Mouse (Mus musculus) liver, embryonic 11.5 days (tissue): ENCODE results near the gene Tmem132b. TPM values are rescaled to one million over a fixed set of nuclear protein-coding genes. Genes with fewer than 3 reads are reported as not detected.

Experiments used
- ATAC-seq: fragments of 200-750 bp; cut with Nextera tagmentation; replicated peaks from 2 replicates; pipeline ENCODE4 v1.8.0; 2017; ENCODE audit warnings: moderate number of reproducible peaks, mild to moderate bottlenecking, moderate TSS enrichment, moderate library complexity; ENCODE audit not compliant: low FRiP score
- DNase-seq: peaks from one replicate; pipeline ENCODE4 v3.0.0-alpha.2; 2017; ENCODE audit warnings: low spot score
- H3K27ac ChIP-seq: fragments of 300-500 bp; sonication (generic); 2 replicates; pipeline ENCODE4 v1.5.1; 2014; ENCODE audit warnings: mild to moderate bottlenecking, low read depth, low read length, control low read depth
- H3K27me3 ChIP-seq: fragments of 300-500 bp; sonication (generic); replicated peaks from 2 replicates; pipeline ENCODE4 v1.6.1; 2014; ENCODE audit warnings: low read length, mixed read lengths; ENCODE audit not compliant: control insufficient read depth, insufficient read depth
- H3K36me3 ChIP-seq: fragments of 300-500 bp; sonication (generic); 2 replicates; pipeline ENCODE4 v1.6.1; 2014; ENCODE audit warnings: mild to moderate bottlenecking, low read length, moderate library complexity, mixed read lengths; ENCODE audit not compliant: control insufficient read depth, insufficient read depth
- H3K4me1 ChIP-seq: fragments of 300-500 bp; sonication (generic); replicated peaks from 2 replicates; pipeline ENCODE4 v1.6.1; 2014; ENCODE audit warnings: low read length, mixed read lengths; ENCODE audit not compliant: control insufficient read depth, insufficient read depth
- H3K4me2 ChIP-seq: fragments of 300-500 bp; sonication (generic); 2 replicates; pipeline ENCODE4 v1.6.1; 2014; ENCODE audit warnings: mild to moderate bottlenecking, control low read depth, moderate library complexity
- H3K4me3 ChIP-seq: fragments of 300-500 bp; sonication (generic); 2 replicates; pipeline ENCODE4 v1.5.1; 2014; ENCODE audit warnings: low read depth, low read length, control low read depth
- H3K9ac ChIP-seq: fragments of 300-500 bp; sonication (generic); 2 replicates; pipeline ENCODE4 v1.6.1; 2014; ENCODE audit warnings: low read depth, low read length, control low read depth
- H3K9me3 ChIP-seq: fragments of 300-500 bp; sonication (generic); 2 replicates; pipeline ENCODE4 v1.6.1; 2016; ENCODE audit warnings: low read length, inconsistent platforms, mixed read lengths; ENCODE audit not compliant: control insufficient read depth
- WGBS: fragments of 180-500 bp; shearing (Covaris S2); extraction: QIAGEN DNeasy Blood & Tissue Kit; methylation state at CpG from one replicate; pipeline ENCODE4 v1.1.7; 2014; 5-methylcytosine and 5-hydroxymethylcytosine counted together
- polyA plus RNA-seq: library from polyadenylated mRNA; unstranded; fragments of >200 nt; fragmentation: Nextera tagmentation; extraction: Ambion mirVana; gene quantifications from 2 replicates; pipeline ENCODE4 v1.2.1, GENCODE M21; 2014

The Tmem132b gene
- polyA plus RNA-seq, 1 experiment from 2014 or later, result 0.15 TPM

GRCm38 (mm10) chr5:125578661-125579060, 47.1 kb downstream of the Tmem132b start:
- no peaks in the 10 kb centered on the region for H3K36me3 ChIP-seq
- no peak overlapping the region for H3K4me2 ChIP-seq
- no peak overlapping the region for H3K4me3 ChIP-seq
- H3K4me1 ChIP-seq, result no peaks in the 10 kb centered on the region
- H3K27me3 ChIP-seq, result no peaks in the 10 kb centered on the region
- H3K9me3 ChIP-seq, result no peaks in the 10 kb centered on the region
- DNase-seq (no peak), ATAC-seq (no peak)
- no peak overlapping the region for H3K9ac ChIP-seq
- WGBS, result 76% methylated on average over 13 of the region's 13 CpGs
- no peak overlapping the region for H3K27ac ChIP-seq

DNA sequence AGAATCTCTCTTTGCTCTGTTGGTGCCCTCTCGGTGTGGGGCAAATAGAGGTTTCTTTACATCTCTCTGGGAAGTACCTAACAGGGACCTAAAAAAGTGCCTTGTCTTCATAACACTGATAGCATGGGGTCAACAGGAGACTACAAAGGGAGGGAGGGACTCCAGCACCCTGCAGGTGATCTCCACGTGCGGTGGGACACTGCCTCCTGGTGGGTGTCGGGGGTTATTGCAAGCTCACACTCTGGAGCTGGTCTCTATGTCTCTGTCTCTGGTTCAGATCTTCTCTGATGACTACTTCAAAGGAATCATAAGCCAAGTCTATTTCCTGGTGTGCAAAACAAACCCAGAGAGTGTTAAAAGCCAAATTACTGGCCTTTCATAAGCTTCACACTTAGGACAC, 47.6 kb downstream of the Tmem132b start:
- 43% methylated on average over 4 of the region's 4 CpGs for WGBS
- no peaks in the 10 kb centered on the region for H3K4me1 ChIP-seq
- no peak overlapping the region for H3K9ac ChIP-seq
- H3K4me2 ChIP-seq, result no peak overlapping the region
- H3K4me3 ChIP-seq, result no peak overlapping the region
- no peak overlapping the region for H3K27ac ChIP-seq
- H3K27me3 ChIP-seq, result no peaks in the 10 kb centered on the region
- no peaks in the 10 kb centered on the region for H3K9me3 ChIP-seq
- ATAC-seq, result no peak
- DNase-seq, result no peak
- no peaks in the 10 kb centered on the region for H3K36me3 ChIP-seq

- Histone ChIP-seq H3K27me3 (no peaks in the 10 kb centered on the region), H3K4me2 (no peak overlapping the region), H3K9me3 (no peaks in the 10 kb centered on the region), H3K27ac (no peak overlapping the region), H3K4me3 (no peak overlapping the region), H3K4me1 (no peaks in the 10 kb centered on the region), H3K9ac (no peak overlapping the region), H3K36me3 (no peaks in the 10 kb centered on the region)
- WGBS, result 68% methylated on average over 2 of the region's 2 CpGs
- ATAC-seq (no peak), DNase-seq (no peak)
These were observed 51.7 kb downstream of the Tmem132b start for GRCm38 (mm10) chr5:125583298-125583697.

GRCm38 (mm10) chr5:125583836-125584235, 52.3 kb downstream of the Tmem132b start:
- Histone ChIP-seq H3K27ac (no peak overlapping the region), H3K27me3 (no peaks in the 10 kb centered on the region), H3K9me3 (no peaks in the 10 kb centered on the region), H3K4me2 (no peak overlapping the region), H3K36me3 (no peaks in the 10 kb centered on the region), H3K9ac (no peak overlapping the region), H3K4me3 (no peak overlapping the region), H3K4me1 (no peaks in the 10 kb centered on the region)
- 67% methylated on average over 8 of the region's 8 CpGs for WGBS
- DNase-seq (no peak), ATAC-seq (no peak)

DNA sequence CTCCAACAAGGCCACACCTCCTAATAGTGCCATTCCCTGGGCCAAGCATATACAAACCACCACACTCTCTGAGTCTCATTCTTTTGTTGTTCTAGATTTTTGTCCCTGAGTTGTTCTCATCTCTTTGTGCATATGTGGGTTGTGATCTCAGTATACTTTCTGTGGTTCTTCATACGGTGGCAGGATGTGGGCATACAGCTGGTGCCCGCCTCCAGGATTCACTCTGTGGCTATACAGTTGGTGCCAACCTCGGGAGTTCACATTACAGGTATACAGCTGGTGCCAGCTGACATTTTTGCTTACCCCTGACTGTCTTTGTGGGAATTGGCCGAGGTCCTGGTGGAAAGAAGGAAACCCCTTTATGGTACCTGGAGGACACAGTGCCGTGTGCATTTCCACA, 53.6 kb downstream of the Tmem132b start:
- ATAC-seq, result no peak
- 75% methylated on average over 5 of the region's 5 CpGs for WGBS

DNA sequence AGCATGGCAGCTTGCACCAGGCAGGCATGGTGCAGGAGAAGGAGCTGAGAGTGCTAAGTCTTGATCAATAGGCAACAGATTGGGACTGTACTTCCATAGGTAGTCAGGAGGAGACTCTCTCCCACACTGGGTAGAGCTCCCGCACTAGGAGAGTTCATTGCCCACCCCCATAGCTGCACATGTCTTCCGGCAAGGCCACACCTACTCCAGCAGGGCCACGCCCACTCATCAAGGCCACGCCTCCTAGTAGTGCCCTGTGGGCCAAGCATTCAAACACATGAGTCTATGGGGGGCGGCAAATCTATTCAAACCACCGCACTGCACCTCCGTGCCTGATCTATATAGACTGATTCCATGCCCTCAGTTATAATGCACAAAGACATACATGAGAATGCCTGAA, 56.6 kb downstream of the Tmem132b start:
- no peak overlapping the region for H3K9ac ChIP-seq
- no peaks in the 10 kb centered on the region for H3K9me3 ChIP-seq
- no peak overlapping the region for H3K4me2 ChIP-seq
- H3K27me3 ChIP-seq, result no peaks in the 10 kb centered on the region
- H3K4me3 ChIP-seq, result no peak overlapping the region
- 61% methylated on average over 7 of the region's 7 CpGs for WGBS
- ATAC-seq (no peak), DNase-seq (no peak)
- no peaks in the 10 kb centered on the region for H3K4me1 ChIP-seq
- H3K36me3 ChIP-seq, result no peaks in the 10 kb centered on the region
- no peak overlapping the region for H3K27ac ChIP-seq

More for the DNA sequence above, 53.6 kb downstream of the Tmem132b start:
- no peaks in the 10 kb centered on the region for H3K27me3 ChIP-seq
- no peak overlapping the region for H3K4me3 ChIP-seq
- no peaks in the 10 kb centered on the region for H3K9me3 ChIP-seq
- no peak overlapping the region for H3K27ac ChIP-seq
- no peak overlapping the region for H3K9ac ChIP-seq
- no peak for DNase-seq
- no peak overlapping the region for H3K4me2 ChIP-seq
- H3K4me1 ChIP-seq, result no peaks in the 10 kb centered on the region
- no peaks in the 10 kb centered on the region for H3K36me3 ChIP-seq

DNA sequence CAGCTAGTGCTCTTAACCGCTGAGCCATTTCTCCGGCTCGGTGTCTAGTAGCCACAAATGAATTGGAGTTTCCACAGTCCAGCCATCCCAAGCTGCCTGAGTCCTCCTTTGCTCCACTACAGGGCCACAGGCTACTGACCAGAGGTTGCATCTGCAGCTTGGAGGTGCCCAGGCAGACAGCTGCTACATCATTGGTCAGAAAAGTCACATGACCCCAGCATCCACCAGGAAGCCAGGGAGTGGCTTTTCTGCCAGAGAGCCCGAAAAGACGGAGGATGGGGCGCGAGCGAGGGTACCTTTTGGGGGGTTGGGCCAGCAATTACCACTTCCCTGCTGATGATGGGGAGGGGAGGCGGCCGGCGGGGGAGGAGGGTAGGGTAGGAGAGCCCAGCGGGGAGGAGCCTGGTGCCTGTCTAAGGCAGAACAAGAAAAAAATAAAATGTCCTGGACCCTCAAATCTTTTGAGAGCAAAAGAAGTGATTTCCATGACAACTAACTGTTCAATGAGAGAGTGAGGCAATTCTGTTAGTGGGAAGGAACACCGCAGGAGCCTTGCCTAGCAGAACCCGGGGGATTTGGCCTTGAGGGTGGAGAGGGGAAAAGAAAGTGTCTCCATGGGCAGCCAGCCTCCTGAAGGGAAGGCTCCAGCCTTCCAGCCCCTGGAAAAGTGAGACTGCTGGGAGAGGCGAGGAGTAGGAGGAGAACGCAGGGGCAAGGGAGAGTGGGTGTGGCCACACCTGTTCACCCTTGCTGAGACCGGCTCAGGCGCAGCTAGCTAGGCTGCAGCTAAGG, 57.5 kb downstream of the Tmem132b start:
- peak overlapping the region; percentile 52 for H3K4me2 ChIP-seq
- 10% methylated on average over 18 of the region's 18 CpGs for WGBS
- H3K4me3 ChIP-seq, result peak overlapping the region; percentile 25; the same call in 1 of the 2 replicates
- no peak for DNase-seq
- H3K36me3 ChIP-seq, result no peaks in the 10 kb centered on the region
- no peak overlapping the region for H3K9ac ChIP-seq
- H3K9me3 ChIP-seq, result no peaks in the 10 kb centered on the region
- no peak; the same call in 1 of the 2 replicates for ATAC-seq
- no peaks in the 10 kb centered on the region for H3K4me1 ChIP-seq
- H3K27ac ChIP-seq, result no peak overlapping the region
- H3K27me3 ChIP-seq, result no peaks in the 10 kb centered on the region

GRCm38 (mm10) chr5:125598056-125598455, 66.5 kb downstream of the Tmem132b start:
- Histone ChIP-seq H3K27ac (no peak overlapping the region), H3K9me3 (no peaks in the 10 kb centered on the region), H3K36me3 (no peaks in the 10 kb centered on the region), H3K4me2 (no peak overlapping the region), H3K9ac (no peak overlapping the region), H3K27me3 (no peaks in the 10 kb centered on the region), H3K4me1 (no peaks in the 10 kb centered on the region), H3K4me3 (no peak overlapping the region)
- ATAC-seq (no peak), DNase-seq (no peak)
- WGBS, result 75% methylated on average over 10 of the region's 10 CpGs

DNA sequence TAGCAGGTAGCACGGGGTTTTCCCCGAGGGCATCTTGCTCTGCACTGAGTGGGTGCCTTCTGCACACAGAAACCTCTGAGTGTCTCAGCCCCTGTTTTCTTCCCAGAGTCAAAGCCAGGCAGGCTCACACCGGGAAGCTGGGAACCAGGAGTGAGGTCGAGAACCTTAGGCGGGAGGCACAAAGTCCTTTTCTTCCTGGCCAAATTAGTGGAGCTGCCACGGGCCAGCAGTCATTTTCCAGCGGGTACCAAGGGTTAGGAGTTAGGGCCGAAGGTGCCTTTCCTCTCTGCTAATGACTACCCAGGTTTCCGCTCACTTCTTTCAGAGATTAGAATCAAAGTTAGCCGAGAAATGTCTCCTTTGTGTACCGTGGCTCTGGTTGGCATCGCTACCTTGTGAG, 75.6 kb downstream of the Tmem132b start:
- peaks cover 5% of the 10 kb centered on the region; the same call in 1 of the 2 replicates for H3K9me3 ChIP-seq
- H3K27ac ChIP-seq, result no peak overlapping the region
- no peak overlapping the region for H3K9ac ChIP-seq
- H3K4me3 ChIP-seq, result no peak overlapping the region
- whole genome bisulfite sequencing, result 72% methylated on average over 12 of the region's 12 CpGs
- H3K4me2 ChIP-seq, result no peak overlapping the region
- H3K36me3 ChIP-seq, result no peaks in the 10 kb centered on the region
- ATAC-seq, result no peak
- H3K4me1 ChIP-seq, result no peaks in the 10 kb centered on the region
- no peak for DNase-seq
- no peaks in the 10 kb centered on the region for H3K27me3 ChIP-seq
